Mouse (Mus musculus) hematopoietic stem cell, adult 5-6 weeks (primary cell): ENCODE data around the gene Gm37240. TPM values are rescaled to one million over a fixed set of nuclear protein-coding genes. Genes with fewer than 3 reads are reported as not detected.

Experiments used
- ATAC-seq, 2 experiments: fragments of 125-278 bp in 1 of 2; replicated peaks in 1 of 2; 2 replicates each; pipeline ENCODE4 v1.8.0; 2016 to 2017; ENCODE audit warnings: inconsistent platforms in 2 of 2, mild to moderate bottlenecking in 2 of 2, moderate number of reproducible peaks in 2 of 2, low read depth in 1 of 2, moderate TSS enrichment in 1 of 2; ENCODE audit not compliant: low FRiP score in 2 of 2, poor library complexity in 2 of 2, severe bottlenecking in 2 of 2, insufficient read depth in 1 of 2, low TSS enrichment in 1 of 2
- total RNA-seq: library from RNA; stranded (forward); fragments of 172-1452, 232-1000 nt; gene quantifications from 2 replicates; pipeline ENCODE4 v1.2.3, GENCODE M21; 2017

The Gm37240 gene
- total RNA-seq, 1 experiment from 2014 or later: not detected

GRCm38 (mm10) chr3:84482121-84482520 lies 1405.2 kb downstream of the Gm37240 start:
- no peak for ATAC-seq

DNA sequence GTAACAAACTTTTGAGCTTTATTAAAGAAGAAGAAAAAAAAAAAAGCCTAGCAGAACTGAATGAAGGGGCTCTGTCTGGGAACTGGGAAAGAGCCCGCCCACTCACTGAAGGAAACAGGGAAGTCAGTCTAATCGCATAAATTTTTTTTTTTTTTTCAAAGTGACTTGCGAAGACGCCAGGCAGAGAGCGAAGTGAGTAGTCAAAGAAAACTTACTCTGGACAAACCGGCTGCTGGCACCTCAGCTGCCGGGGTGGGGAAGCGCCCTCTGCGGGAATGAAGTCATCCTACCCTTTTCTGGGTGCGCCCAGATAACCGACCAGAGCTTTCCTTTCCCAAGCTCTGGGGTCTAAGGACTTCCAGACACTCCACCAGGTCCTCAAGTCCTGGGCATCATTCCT lies 1406.2 kb downstream of the Gm37240 start:
- ATAC-seq: peak in 1 of 2 experiments; percentile 47; a peak in 3 of 4 replicates

- peak; percentile 35 to 40; a peak in 3 of 4 replicates for ATAC-seq
Observed at GRCm38 (mm10) chr3:84480006-84480897, 1407.1 kb downstream of the Gm37240 start, which contains the start of gene Fhdc1. Gene Fhdc1 (minus strand): TSS chr3:84480429.

- ATAC-seq: peak; percentile 13 to 19; a peak in 2 of 4 replicates
Observed at GRCm38 (mm10) chr3:84479293-84480005, 1407.9 kb downstream of the Gm37240 start.

- no peak for ATAC-seq
Observed at GRCm38 (mm10) chr3:84478896-84479292, 1408.4 kb downstream of the Gm37240 start.

DNA sequence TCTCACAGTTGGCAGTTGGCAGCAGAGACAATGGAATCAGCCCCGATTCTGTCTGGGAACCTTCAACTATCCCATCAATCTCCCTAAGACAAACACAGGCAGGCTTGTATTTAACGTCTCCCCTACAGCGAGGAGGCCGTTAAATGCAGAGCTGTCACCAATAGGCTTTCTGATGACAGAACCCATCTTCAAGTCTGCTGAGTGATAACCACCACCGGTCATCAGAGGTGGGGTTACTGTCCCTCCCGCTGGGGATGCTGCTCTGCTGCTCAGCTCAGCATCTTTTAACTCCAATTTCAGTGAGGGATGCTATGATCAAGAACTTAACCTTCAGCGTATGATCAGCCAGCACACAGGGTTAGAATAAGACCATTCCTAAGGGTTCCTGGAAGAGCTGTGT lies 1409.1 kb downstream of the Gm37240 start:
- no peak for ATAC-seq

GRCm38 (mm10) chr3:84477498-84477897 lies 1409.8 kb downstream of the Gm37240 start:
- ATAC-seq: no peak

DNA sequence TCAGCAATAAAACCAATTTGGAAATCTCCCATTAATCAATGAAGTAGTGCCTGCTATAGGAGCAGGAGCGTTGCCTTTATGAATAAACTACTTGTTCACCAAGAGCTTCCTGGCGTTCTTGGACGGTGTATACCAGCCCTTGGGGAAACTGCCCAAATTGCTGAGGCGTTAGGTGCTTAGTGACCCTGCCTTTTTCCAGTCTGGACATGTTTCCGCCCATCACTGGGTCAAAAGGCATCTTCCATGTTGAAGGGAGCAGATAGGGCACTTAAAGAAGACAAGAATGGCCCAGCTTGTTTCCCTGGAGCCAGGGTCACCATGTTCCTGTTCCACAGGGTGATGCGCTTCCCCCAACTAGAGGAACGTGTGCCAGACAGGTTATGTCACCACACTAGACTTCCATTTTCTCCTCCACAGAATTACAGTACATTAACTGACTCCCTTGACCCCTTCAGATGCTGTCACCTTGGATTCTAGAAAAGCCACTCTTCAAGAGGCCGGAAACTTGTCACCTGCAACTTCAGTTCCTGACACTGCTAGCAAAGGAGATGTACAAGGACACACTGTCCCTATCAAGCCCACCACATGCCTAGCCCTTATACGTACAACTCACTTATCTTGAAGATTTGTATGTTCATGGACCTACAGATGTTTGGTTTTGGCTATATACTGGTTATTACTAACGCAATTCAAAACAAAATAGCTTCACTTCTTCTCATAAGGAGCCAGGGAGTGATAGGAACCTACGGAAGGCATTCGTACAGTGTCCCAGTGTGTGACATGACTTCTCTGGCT lies 1412.1 kb downstream of the Gm37240 start:
- ATAC-seq: no peak

- ATAC-seq: no peak
Observed at GRCm38 (mm10) chr3:84474398-84474797, 1412.9 kb downstream of the Gm37240 start.

DNA sequence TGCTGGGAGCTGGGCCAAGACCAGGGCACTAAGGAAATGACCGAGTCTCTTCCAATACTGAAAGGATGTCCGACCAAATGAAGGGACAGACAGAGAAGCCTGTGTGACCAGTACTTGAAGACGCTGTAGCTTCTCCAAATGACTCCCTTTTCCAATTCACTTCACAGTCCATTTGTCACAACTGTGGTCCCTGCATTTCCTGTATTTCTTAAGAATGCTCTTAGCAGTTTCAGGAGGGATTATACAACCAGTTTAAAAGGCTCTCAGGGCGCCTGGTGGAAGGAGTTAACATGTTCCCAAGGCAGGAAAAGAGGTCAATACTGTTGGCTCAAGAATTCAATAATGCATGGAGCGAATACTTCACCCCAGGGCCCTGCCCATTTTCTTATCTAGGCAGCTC lies 1414.4 kb downstream of the Gm37240 start:
- ATAC-seq: no peak

GRCm38 (mm10) chr3:84472527-84472926 lies 1414.8 kb downstream of the Gm37240 start:
- no peak for ATAC-seq

DNA sequence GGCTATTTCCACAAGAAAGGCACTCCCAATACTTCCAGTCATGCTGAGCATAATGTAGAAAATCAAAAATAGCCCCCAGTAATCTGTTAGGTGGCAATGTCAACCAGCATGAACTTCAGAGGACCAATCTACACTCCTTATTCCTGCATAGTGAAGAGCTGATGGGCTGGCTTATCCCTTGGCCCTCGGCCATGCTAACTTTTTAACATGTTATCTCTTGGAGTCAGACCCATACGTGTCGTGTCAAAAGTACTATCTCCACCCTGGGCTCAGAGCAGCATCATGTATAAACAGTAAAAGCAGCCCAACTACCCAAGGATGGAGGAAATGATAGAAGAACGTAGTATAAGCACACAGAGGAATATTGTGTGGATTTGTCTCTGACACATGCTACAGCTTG lies 1416.2 kb downstream of the Gm37240 start:
- no peak; a peak in 1 of 4 replicates for ATAC-seq

DNA sequence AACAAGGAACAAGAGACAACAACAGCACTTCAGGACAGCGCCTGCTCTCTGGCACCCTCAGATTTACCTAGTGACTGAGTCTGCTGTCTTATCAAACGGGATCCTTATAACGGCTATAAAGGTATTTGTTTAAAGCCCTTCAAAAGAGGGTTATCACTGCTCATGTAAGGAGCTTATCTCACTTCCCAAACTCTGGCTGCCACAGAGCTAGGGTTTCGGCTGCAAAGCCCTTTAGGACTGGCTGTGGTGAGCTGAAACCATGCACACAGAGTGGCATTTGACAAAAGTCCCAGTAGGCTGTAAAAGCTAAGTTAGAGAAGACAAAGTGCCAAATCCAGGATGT lies 1419.2 kb downstream of the Gm37240 start:
- 0 out of 4 replicates have a peak, but pooled peaks of 1 of the 2 experiments have one; percentile 12 for ATAC-seq

- peak; percentile 37 to 65 for ATAC-seq
Observed at GRCm38 (mm10) chr3:84467419-84468110, 1419.8 kb downstream of the Gm37240 start.

GRCm38 (mm10) chr3:84465822-84466500 lies 1421.4 kb downstream of the Gm37240 start:
- no peak for ATAC-seq

GRCm38 (mm10) chr3:84461687-84462086 lies 1425.6 kb downstream of the Gm37240 start:
- ATAC-seq: no peak

DNA sequence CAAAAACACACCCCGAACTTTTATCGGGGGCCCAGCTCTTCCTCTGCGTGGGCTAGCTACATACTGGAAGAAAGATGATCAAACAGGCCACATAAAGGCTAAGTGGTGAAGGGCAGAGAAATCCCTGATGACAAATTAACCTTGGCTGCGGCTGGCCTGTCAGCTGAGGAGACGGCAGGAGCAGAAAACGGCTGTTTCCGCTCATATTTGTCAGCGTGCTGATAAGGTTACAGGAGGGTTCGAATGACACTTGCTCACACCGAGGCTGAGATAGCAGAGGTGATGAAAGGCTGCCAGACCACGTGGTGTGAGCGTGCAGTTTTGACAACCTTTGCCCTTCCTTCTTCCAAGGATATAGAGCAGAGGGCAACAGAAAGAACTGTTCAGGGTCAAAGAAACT lies 1426.4 kb downstream of the Gm37240 start:
- ATAC-seq: peak; percentile 51 to 74
